Mouse (Mus musculus) kidney, adult 9 months (tissue): Measurements from ENCODE around the gene a.
"Not testable (repeated sequence)": the region's sequence is repeated elsewhere in the genome, so short reads cannot be mapped to it uniquely, and the experiment has no call there.

ENCODE experiments used
- DNase-seq: peaks from one replicate; pipeline ENCODE4 v3.0.0; 2022

Gene a

DNA sequence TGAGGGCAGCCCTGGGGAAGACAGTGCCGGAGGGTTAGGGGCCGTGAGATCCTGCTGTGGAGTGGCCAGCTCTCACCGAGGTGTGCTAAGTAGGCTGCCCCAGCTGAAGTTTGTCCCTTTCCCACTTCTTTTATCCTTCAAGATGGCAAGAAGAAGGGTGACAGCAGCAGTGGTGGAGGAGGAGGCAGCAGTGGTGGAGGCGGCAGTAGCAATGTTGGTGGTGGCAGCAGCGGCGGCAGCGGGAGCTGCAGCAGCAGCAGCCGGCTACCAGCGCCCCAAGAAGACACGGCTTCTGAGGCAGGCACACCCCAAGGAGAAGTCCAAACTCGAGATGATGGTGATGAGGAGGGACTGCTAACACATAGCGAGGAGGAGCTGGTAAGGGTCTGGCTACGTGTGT is 72.5 kb downstream of the a start:
- DNase-seq: no peak

DNA sequence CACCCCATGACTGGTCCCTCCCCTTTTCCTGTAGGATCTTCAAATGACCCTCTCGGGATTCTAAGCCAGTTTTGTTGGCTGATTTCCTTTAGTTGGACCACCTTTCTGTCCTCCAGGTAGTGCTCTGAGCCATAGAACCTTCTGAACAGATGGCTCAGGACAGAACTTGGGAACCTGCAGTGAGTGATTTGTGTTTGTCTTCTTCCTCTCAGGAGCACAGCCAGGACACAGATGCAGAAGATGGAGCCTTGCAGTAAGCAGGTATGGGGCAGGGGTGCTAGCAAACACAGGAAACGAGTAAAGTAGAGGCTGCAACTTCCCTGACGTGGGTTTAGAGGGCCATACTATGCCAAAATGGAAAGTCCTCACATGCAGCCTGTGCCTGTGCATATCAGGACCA is 74.5 kb downstream of the a start:
- DNase-seq: no peak

DNA sequence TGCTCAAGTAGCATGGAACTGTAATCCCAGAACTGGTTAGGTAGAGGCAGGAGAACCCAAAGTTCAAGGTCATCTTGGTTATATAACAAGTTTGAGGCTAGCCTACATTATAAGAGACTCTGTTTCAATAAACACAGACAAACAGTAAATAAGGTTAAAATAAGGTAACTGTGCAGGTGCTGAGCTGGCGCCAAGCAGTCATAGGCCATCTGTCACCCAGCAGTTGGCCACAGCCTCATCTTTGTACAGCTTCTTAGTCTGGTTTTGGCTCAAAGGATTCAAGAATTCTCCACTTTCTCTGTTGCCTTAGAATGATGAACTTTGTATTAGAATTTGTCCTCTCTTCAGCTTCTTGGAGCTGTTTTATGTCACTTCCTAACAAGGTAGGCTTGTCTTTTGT is 76.9 kb downstream of the a start:
- peak; percentile 35 for DNase-seq

GRCm38 (mm10) chr2:154869954-154870641 is 78.9 kb downstream of the a start:
- no peak for DNase-seq

DNA sequence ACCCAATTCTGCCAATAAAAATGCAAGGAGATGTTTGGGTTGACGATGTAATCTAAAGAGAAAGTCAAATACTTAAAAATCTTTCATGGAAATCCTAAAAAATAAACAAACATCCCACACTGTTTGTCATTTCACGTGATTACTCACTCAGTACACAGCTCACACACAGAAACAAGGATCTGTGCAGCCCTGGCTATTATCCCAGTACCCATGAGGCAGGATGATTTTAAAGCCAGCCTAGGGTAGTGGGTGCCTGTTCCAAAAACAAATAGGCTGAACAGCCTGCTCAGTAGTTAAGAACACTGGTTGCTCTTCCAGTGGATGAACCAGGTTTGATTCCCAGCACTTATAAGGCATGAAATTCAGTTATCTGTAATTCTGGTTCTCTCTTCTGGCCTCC is 85.4 kb downstream of the a start:
- no peak for DNase-seq

DNA sequence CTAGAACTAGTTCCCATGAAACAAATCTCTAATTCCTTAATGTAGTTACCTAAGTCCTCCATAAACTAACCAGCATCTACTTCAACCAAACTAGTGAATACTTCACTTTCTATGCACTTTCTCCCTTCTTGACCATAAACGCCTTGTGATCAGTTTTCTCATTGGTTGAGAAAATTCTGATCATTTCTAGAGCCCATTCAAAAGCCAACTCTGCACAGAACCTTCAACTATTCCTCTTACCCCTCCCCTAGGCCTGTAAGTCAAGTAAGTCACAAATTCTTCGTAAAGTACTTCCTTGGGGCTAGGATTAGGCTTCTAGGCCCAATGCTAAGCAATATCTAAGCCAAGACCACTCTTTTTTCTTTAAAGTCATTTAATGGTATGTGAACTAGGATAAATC is 100.4 kb downstream of the a start:
- no peak for DNase-seq

- DNase-seq: peak; percentile 97
Observed at GRCm38 (mm10) chr2:154892201-154893044, 101.2 kb downstream of the a start, which contains the start of gene Eif2s2. TSS of gene Eif2s2 (minus strand) at chr2:154892935.

DNA sequence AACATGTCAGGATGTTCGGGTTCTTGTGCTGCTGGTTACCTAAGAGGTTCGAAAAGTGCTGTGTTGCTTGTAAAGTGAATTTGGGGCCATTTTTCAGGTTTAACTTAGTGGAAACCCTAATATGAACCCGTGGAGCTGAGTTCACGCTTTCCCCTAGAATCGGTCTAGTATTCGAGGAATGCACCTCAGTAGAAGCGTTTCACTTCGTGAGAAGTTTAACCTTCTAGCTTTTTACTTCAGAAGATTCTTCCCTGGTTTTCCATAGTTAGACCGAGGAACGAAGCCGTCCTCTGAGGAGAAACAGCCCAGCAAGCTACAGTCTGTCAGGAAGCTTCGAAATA is 101.8 kb downstream of the a start:
- DNase-seq: no peak

DNA sequence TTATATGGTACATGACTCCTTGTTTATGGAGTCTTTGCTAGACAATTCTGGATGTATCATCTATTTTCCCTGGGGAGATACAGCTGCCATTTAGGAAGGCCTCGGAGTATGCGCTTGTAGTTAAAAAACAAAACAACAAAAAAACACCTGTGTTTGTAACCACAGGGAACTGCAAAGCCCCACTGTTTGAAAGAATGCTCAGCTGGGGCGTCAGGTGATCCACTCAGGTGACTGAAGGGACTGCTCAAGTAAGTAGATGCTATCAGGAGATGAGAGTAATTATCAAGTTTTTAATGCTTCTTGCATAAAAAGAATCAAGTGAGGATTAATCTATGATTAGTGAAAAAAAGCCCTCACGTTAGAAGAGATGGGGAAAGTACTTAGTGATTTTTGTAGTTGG is 102.3 kb downstream of the a start:
- no peak for DNase-seq

DNA sequence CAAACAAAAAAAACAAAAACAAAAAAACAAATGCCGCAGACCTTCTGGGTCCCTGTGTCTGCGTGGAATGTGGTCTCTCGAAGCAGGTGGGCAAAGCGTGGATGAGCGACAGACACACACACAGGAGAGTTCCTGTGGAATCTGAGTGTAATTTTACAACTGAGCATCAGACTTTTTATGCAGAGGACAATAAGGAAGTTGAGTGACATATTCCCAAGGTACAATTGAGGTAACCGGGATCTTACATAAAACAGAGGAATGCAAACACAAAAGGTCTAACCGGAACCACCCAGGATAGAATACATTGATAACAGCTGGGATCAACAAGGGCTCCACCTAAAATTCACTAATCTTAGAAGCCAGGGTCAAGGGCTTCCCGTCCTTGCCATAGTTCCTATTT is 107.8 kb downstream of the a start:
- not testable (repeated sequence) for DNase-seq

- DNase-seq: not testable (repeated sequence)
Observed at GRCm38 (mm10) chr2:154899412-154899811, 108.2 kb downstream of the a start.

DNA sequence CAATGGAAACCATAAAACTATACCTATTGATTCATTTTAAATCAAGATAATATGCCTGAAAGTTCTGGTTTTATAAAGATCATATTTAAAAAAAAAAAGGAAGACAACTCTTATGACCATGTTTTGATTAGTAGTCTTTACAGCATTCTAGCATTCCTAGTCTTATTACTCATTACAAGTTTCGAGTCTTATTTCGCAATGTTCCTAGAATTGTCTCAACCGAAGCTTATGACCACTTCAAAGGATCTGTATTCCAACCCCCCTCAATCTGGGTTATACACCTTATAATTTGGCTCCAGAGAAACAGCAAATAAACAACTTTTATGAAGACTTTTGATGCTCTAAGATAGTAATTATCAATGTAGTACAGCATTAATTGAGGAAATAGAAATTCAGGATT is 110.9 kb downstream of the a start:
- DNase-seq: no peak

GRCm38 (mm10) chr2:154905796-154906195 is 114.6 kb downstream of the a start:
- DNase-seq: no peak

- not testable (repeated sequence) for DNase-seq
Observed at GRCm38 (mm10) chr2:154908223-154908622, 117.0 kb downstream of the a start.

DNA sequence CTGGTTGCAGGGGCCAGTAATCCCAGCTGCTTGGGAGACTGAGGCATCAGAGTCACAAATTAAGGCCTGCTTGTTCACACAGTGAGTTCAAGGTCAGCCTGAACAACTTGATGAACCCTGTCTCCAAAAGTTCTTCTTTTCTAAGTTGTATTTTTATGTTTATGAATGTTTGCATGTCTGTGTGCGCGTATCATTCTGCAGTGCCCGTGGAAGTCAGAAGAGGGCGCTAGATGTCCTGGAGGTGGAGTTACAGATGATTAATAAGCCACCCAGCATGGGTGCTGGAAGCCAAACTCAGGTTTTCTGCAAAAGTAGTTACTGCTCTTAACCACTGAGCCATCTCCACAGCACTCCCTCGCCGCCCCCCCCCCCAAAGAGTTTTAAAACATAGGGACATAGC is 118.6 kb downstream of the a start:
- no peak for DNase-seq

GRCm38 (mm10) chr2:154915922-154916541 is 124.8 kb downstream of the a start:
- no peak for DNase-seq

DNA sequence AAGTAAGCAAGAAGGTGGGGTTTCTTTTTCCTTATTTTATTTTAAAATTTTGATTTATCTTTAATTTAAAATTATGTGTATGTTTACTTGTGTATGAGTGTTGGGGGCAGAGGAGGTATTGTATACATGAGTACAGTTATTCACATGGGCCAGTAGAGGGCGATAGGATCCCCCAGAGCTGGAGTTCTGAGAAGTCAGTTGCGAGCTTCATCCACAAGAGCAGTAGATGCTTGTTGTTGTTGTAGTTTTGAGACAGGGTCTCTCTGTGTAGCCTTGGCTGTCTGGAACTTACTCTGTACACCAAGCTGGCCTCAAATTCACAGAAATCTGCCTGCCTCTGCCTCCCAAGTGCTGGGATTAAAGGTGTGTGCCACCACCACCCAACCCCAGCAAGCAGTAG is 125.3 kb downstream of the a start:
- peak; percentile 24 for DNase-seq

GRCm38 (mm10) chr2:154917866-154918641 is 126.9 kb downstream of the a start:
- DNase-seq: no peak

- DNase-seq: no peak
Observed at GRCm38 (mm10) chr2:154920896-154921295, 129.7 kb downstream of the a start.

DNA sequence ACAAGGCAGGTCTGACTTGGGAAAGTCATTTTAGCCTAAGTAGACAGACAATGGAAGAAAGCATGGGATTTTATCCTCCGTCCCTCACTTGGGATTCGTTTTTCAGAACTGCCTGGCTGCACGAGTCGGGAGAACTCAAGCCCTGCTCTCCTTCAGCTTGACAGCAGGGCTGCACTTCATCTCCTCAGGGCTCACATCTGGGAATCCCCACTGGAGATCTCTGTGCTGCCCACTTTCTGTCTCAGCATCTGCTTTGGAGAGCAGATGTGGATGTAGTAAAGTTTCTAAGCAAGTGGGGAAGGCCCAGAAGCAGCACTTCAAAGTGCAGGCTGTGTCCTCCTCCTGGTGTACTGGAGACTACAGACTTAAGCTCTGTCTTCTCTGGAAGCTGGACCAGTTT is 130.9 kb downstream of the a start:
- not testable (repeated sequence) for DNase-seq

DNA sequence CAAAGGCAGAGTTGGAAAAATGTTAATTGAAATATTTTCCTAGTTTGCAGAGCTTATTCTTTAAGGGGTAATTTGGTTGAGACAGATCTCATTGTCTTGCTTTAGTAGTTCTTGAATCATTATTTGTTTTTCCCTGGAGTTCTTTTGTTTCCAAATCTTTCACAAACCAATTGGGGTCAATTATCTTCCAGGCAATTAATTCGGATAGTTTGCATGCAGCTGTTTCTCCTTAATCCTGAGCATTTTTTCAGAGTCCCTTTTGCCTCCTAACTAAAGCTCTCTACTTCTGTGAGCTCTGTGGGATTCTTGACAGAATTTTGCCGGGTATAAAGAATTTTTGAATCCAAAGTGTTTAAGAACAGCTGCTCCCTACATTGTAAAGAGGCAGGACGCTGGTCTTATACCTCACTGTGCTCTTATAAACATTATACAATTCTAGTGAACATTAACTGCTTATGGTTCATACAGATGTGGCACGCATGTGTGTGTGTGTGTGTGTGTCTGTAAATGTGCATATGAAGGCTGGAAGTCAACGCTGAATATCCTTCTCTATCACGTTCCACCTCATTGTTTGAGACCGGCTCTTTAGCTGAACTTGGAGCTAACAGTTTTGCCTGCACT is 134.3 kb downstream of the a start:
- DNase-seq: no peak

GRCm38 (mm10) chr2:154926843-154927242 is 135.6 kb downstream of the a start:
- no peak for DNase-seq

GRCm38 (mm10) chr2:154928298-154928697 is 137.1 kb downstream of the a start:
- DNase-seq: no peak
